In genomic region chr13:64402006-64402405, GRCm38 (mm10) we compare ENCODE assay signal across 9 mouse cellular contexts. TPM values are rescaled to one million over a fixed set of nuclear protein-coding genes. Genes with fewer than 3 reads are reported as not detected.
DNase-seq lines count a peak whose midpoint lies in the region; ATAC-seq lines count a peak whose summit lies in the region.
"Had no signal": no experiment of that assay in that cellular context is flagged by ENCODE, and none has a peak within 500 bp of the region (broad histone marks: within the 10 kb centered on the region; RNA-seq: fewer than 3 reads in every experiment).

No protein-coding gene starts in this region.

- no peak overlapping the region for H3K4me2 ChIP-seq in heart, embryonic 12.5 days
- no peak overlapping the region for H3K4me2 ChIP-seq in heart, embryonic 16.5 days (ENCODE audit: low read depth, low read length)

- H3K36me3 ChIP-seq in heart, embryonic 12.5 days, result no peaks in the 10 kb centered on the region
- no peaks in the 10 kb centered on the region for H3K36me3 ChIP-seq in heart, embryonic 16.5 days (ENCODE audit: control insufficient read depth, insufficient read depth)

- 52% methylated on average over 3 of the region's 3 CpGs for WGBS in heart, embryonic 12.5 days
- 60% methylated on average over 3 of the region's 3 CpGs for WGBS in heart, embryonic 16.5 days

- intact Hi-C loops in heart, postnatal 25 days (cut with DNase I), result no loop called here

- H3K27me3 ChIP-seq in heart, embryonic 12.5 days (replicated peaks), result no peaks in the 10 kb centered on the region
- H3K27me3 ChIP-seq in heart, embryonic 16.5 days (ENCODE audit: control insufficient read depth, insufficient read depth, low read length), result no peaks in the 10 kb centered on the region
- H3K27me3 ChIP-seq: CH12.LX had no signal

- 0 out of 2 replicates have a peak overlapping the region, but pooled peaks have one; percentile 28 for H3K27ac ChIP-seq in heart, embryonic 12.5 days (ENCODE audit: poor library complexity, severe bottlenecking)
- peak overlapping the region; percentile 6; the same call in 1 of the 2 replicates for H3K27ac ChIP-seq in heart, embryonic 16.5 days (ENCODE audit: low read length)

- H3K4me3 ChIP-seq in heart, embryonic 12.5 days, result no peak overlapping the region
- H3K4me3 ChIP-seq in heart, embryonic 16.5 days (ENCODE audit: low read length), result no peak overlapping the region

- H3K9me3 ChIP-seq in heart, embryonic 12.5 days (replicated peaks), result no peaks in the 10 kb centered on the region
- no peaks in the 10 kb centered on the region for H3K9me3 ChIP-seq in heart, embryonic 16.5 days (replicated peaks; ENCODE audit: control insufficient read depth, low read length)

- no peak overlapping the region for H3K9ac ChIP-seq in heart, embryonic 12.5 days
- no peak overlapping the region for H3K9ac ChIP-seq in heart, embryonic 16.5 days (ENCODE audit: low read length)

- DNase-seq in heart, postnatal 25 days (ENCODE audit: low spot score), result no peak
- DNase-seq in NIH3T3 (ENCODE audit: low read depth), result peak; percentile 63
- peak; percentile 9 for DNase-seq in lung, postnatal 14 days
- no peak for DNase-seq in spleen, adult 18-20 months
- DNase-seq in embryo, embryonic 10 days (ENCODE audit: low spot score), result no peak
- no peak for DNase-seq in thymus, postnatal 14 days

- peaks cover 14% of the 10 kb centered on the region; the same call in 1 of the 2 replicates for H3K4me1 ChIP-seq in heart, embryonic 12.5 days (replicated peaks)
- H3K4me1 ChIP-seq in heart, embryonic 16.5 days (ENCODE audit: control insufficient read depth, insufficient read depth, low read length), result peaks cover 4% of the 10 kb centered on the region; the same call in 1 of the 2 replicates

- no peak for ATAC-seq in heart, embryonic 12.5 days (ENCODE audit: insufficient number of reproducible peaks, low FRiP score)
- ATAC-seq in heart, embryonic 16.5 days (replicated peaks; ENCODE audit: extremely low read depth, insufficient read depth, low FRiP score), result no peak

RNA-seq across cellular contexts. Expression of gene Cdk20, which starts 30.1 kb away (rescaled TPM):
- 3.9 and 4.0 TPM in 2 replicates for polyA plus RNA-seq in heart, embryonic 12.5 days (2016; fragmentation: Nextera tagmentation; extraction: Ambion mirVana)
- total RNA-seq in heart, postnatal 25 days (2021), result 1 to 10 TPM; 2.7 to 4.4 TPM
- 10.0 and 12.6 TPM in 2 replicates for polyA plus RNA-seq in heart, embryonic 16.5 days (2015; fragmentation: Nextera tagmentation; extraction: Ambion mirVana)

RNA-seq across cellular contexts. Expression of gene Ctsl, which starts 31.3 kb away (rescaled TPM):
- 266 and 280 TPM in 2 replicates for polyA plus RNA-seq in heart, embryonic 12.5 days (2016; fragmentation: Nextera tagmentation; extraction: Ambion mirVana)
- 100 to 1,000 TPM; 227 to 243 TPM for total RNA-seq in heart, postnatal 25 days (2021)
- 325 and 477 TPM in 2 replicates for polyA plus RNA-seq in heart, embryonic 16.5 days (2015; fragmentation: Nextera tagmentation; extraction: Ambion mirVana)

Comparison
In these comparisons a context has a peak if more than half of its experiments do, and no peak if none do; other contexts are left out.
1. DNase-seq: peak in NIH3T3 (single experiment) and lung, postnatal 14 days (single experiment); none in heart, postnatal 25 days (single experiment), spleen, adult 18-20 months (0 of 2), embryo, embryonic 10 days (single experiment) and thymus, postnatal 14 days (single experiment).